ENCODE assay signal across 3 mouse cellular contexts in genomic region chr7:106215910-106216309, GRCm38 (mm10). TPM values are rescaled to one million over a fixed set of nuclear protein-coding genes. Genes with fewer than 3 reads are reported as not detected.
"Had no signal": no experiment of that assay in that cellular context is flagged by ENCODE, and none has a peak within 500 bp of the region (broad histone marks: within the 10 kb centered on the region; RNA-seq: fewer than 3 reads in every experiment).

No protein-coding gene starts in this region.

RNA-seq across cellular contexts. Expression of gene Gvin1, which starts 0.8 kb away (rescaled TPM):
- total RNA-seq: layer of hippocampus, postnatal 14 days had no signal
- polyA plus RNA-seq: hindbrain, embryonic 11.5 days; hindbrain, embryonic 13.5 days had no signal
